Mouse (Mus musculus) heart, postnatal 0 days (tissue): ENCODE data around the gene Rnf20. TPM values are rescaled to one million over a fixed set of nuclear protein-coding genes. Genes with fewer than 3 reads are reported as not detected.

Experiments
- ATAC-seq: fragments of 200-750 bp; cut with Nextera tagmentation; 2 replicates; pipeline ENCODE4 v1.8.0; 2017; ENCODE audit warnings: low read depth, moderate number of reproducible peaks, moderate library complexity; ENCODE audit not compliant: insufficient read depth
- DNase-seq: peaks from one replicate; pipeline ENCODE4 v3.0.0-alpha.2; 2016; ENCODE audit warnings: low spot score
- H3K27ac ChIP-seq: fragments of 300-500 bp; sonication (generic); 2 replicates; pipeline ENCODE4 v1.5.1; 2014; ENCODE audit warnings: low read depth, mild to moderate bottlenecking
- H3K27me3 ChIP-seq: fragments of 300-500 bp; sonication (generic); 2 replicates; pipeline ENCODE4 v1.6.1; 2014; ENCODE audit warnings: low read length, mixed read lengths; ENCODE audit not compliant: control insufficient read depth, insufficient read depth
- H3K36me3 ChIP-seq: fragments of 300-500 bp; sonication (generic); replicated peaks from 2 replicates; pipeline ENCODE4 v1.6.1; 2014; ENCODE audit warnings: low read length, mixed read lengths; ENCODE audit not compliant: control insufficient read depth, insufficient read depth
- H3K4me1 ChIP-seq: fragments of 300-500 bp; sonication (generic); 2 replicates; pipeline ENCODE4 v1.6.1; 2014; ENCODE audit warnings: antibody characterized with exemption; ENCODE audit not compliant: control insufficient read depth, insufficient read depth
- H3K4me2 ChIP-seq: fragments of 300-500 bp; sonication (generic); 2 replicates; pipeline ENCODE4 v1.6.1; 2014; ENCODE audit warnings: low read depth, mild to moderate bottlenecking, low read length, moderate library complexity
- H3K4me3 ChIP-seq: fragments of 300-500 bp; sonication (generic); 2 replicates; pipeline ENCODE4 v1.5.1; 2014; ENCODE audit warnings: low read depth, low read length
- H3K9ac ChIP-seq: fragments of 300-500 bp; sonication (generic); replicated peaks from 2 replicates; pipeline ENCODE4 v1.6.1; 2014; ENCODE audit warnings: low read depth, low read length, mixed read lengths
- H3K9me3 ChIP-seq: fragments of 300-500 bp; sonication (generic); replicated peaks from 2 replicates; pipeline ENCODE4 v1.6.1; 2016; ENCODE audit warnings: low read length; ENCODE audit not compliant: control insufficient read depth
- CTCF ChIP-seq: IDR thresholded peaks from 2 replicates; pipeline ENCODE4 v1.5.1; 2016; ENCODE audit warnings: antibody characterized with exemption, control low read depth, low read depth
- EP300 ChIP-seq: IDR thresholded peaks from 2 replicates; pipeline ENCODE4 v1.6.1; 2016; ENCODE audit warnings: antibody characterized with exemption, low read depth
- WGBS: fragments of 180-500 bp; shearing (Covaris S2); extraction: QIAGEN DNeasy Blood & Tissue Kit; methylation state at CpG from one replicate; pipeline ENCODE4 v1.1.7; 2014; 5-methylcytosine and 5-hydroxymethylcytosine counted together
- polyA plus RNA-seq: library from polyadenylated mRNA; unstranded; fragments of >200 nt; fragmentation: Nextera tagmentation; extraction: Ambion mirVana; gene quantifications from 2 replicates; pipeline ENCODE4 v1.2.1, GENCODE M21; 2015
- total RNA-seq: library from RNA; depleted of rRNA; stranded (reverse); fragments of >200 nt; gene quantifications from 2 replicates; pipeline ENCODE4 v1.2.3, GENCODE M21; 2014; ENCODE audit warnings: low replicate concordance; rRNA removed

Rnf20 gene
- total and polyA plus RNA-seq, 2 experiments from 2014 or later: 18.8 to 26.5 TPM

- DNase-seq (no peak), ATAC-seq (no peak)
- Histone ChIP-seq H3K4me2 (no peak within 1 kb of the TSS), H3K4me1 (no peaks in the 10 kb centered on the region), H3K9ac (no peak within 1 kb of the TSS), H3K27ac (no peak within 1 kb of the TSS), H3K27me3 (no peaks in the 10 kb centered on the region), H3K4me3 (no peak within 1 kb of the TSS), H3K9me3 (no peaks in the 10 kb centered on the region), H3K36me3 (no peaks in the 10 kb centered on the region)
- TF ChIP-seq CTCF (no peak), EP300 (no peak)
- 80% methylated on average over 13 of the region's 13 CpGs for WGBS
Observed at GRCm38 (mm10) chr4:49681812-49682211, 50.0 kb downstream of the Rnf20 start, which contains the start of gene Ppp3r2. TSS of gene Ppp3r2 (minus strand) at chr4:49682024.

- no peak for ATAC-seq
- Histone ChIP-seq H3K36me3 (no peaks in the 10 kb centered on the region), H3K4me3 (no peak overlapping the region), H3K9me3 (no peaks in the 10 kb centered on the region), H3K27me3 (no peaks in the 10 kb centered on the region), H3K4me1 (no peaks in the 10 kb centered on the region), H3K9ac (no peak overlapping the region), H3K27ac (no peak overlapping the region), H3K4me2 (no peak overlapping the region)
- TF ChIP-seq EP300 (no peak), CTCF (peak; percentile 87)
- WGBS: 22% methylated on average over 9 of the region's 9 CpGs
- peak; percentile 40 for DNase-seq
Observed at GRCm38 (mm10) chr4:49688594-49689288, 56.9 kb downstream of the Rnf20 start.

GRCm38 (mm10) chr4:49691405-49692194, 59.8 kb downstream of the Rnf20 start:
- Histone ChIP-seq H3K9me3 (no peaks in the 10 kb centered on the region), H3K9ac (no peak overlapping the region), H3K36me3 (no peaks in the 10 kb centered on the region), H3K4me1 (no peaks in the 10 kb centered on the region), H3K4me3 (no peak overlapping the region), H3K4me2 (no peak overlapping the region), H3K27ac (no peak overlapping the region), H3K27me3 (no peaks in the 10 kb centered on the region)
- no peak for ATAC-seq
- TF ChIP-seq EP300: no peak
- TF ChIP-seq CTCF: no peak
- DNase-seq: no peak
- WGBS: 72% methylated on average over 12 of the region's 12 CpGs

Other genes starting within 250 kb of the Rnf20 start
- not detected in 2 replicates for gene Acnat2, start 223.9 kb upstream of the Rnf20 start, total RNA-seq
- gene Acnat2, start 223.9 kb upstream of the Rnf20 start, polyA plus RNA-seq: not detected in 2 replicates
- not detected in 2 replicates for gene Acnat1, start 158.1 kb upstream of the Rnf20 start, total RNA-seq
- gene Acnat1, start 158.1 kb upstream of the Rnf20 start, polyA plus RNA-seq: not detected in 2 replicates
- gene Baat, start 125.4 kb upstream of the Rnf20 start, total RNA-seq: not detected in 2 replicates
- gene Baat, start 125.4 kb upstream of the Rnf20 start, polyA plus RNA-seq: not detected in 2 replicates
- 22.1 and 36.6 TPM in 2 replicates for gene Mrpl50, start 110.9 kb upstream of the Rnf20 start, total RNA-seq
- gene Mrpl50, start 110.9 kb upstream of the Rnf20 start, polyA plus RNA-seq: 53.3 and 54.6 TPM in 2 replicates
- gene Zfp189, start 110.8 kb upstream of the Rnf20 start, total RNA-seq: 3.3 and 4.2 TPM in 2 replicates
- gene Zfp189, start 110.8 kb upstream of the Rnf20 start, polyA plus RNA-seq: 4.7 and 4.8 TPM in 2 replicates
- 0.27 and 2.3 TPM in 2 replicates for gene Aldob, start 82.5 kb upstream of the Rnf20 start, total RNA-seq
- 0.12 and 0.22 TPM in 2 replicates for gene Aldob, start 82.5 kb upstream of the Rnf20 start, polyA plus RNA-seq
- gene Tmem246, start 34.1 kb upstream of the Rnf20 start, total RNA-seq: 56.4 and 110 TPM in 2 replicates
- 54.5 and 56.5 TPM in 2 replicates for gene Tmem246, start 34.1 kb upstream of the Rnf20 start, polyA plus RNA-seq
- not detected in 2 replicates for gene Ppp3r2, start 50.0 kb downstream of the Rnf20 start, total RNA-seq
- not detected in 2 replicates for gene Ppp3r2, start 50.0 kb downstream of the Rnf20 start, polyA plus RNA-seq
- under 0.01 TPM in 1 of 2 replicates, not detected in the other for gene Grin3a, start 213.7 kb downstream of the Rnf20 start, total RNA-seq
- 0.08 and 0.10 TPM in 2 replicates for gene Grin3a, start 213.7 kb downstream of the Rnf20 start, polyA plus RNA-seq